Mouse (Mus musculus): ENCODE measurements at regions not wholly inside any gene's neighbourhood (a gene's known extent, or its start where the extent isn't known, plus 50 kb on each side); places are given as distances from the start of the nearest gene placed in this dataset.

DNA sequence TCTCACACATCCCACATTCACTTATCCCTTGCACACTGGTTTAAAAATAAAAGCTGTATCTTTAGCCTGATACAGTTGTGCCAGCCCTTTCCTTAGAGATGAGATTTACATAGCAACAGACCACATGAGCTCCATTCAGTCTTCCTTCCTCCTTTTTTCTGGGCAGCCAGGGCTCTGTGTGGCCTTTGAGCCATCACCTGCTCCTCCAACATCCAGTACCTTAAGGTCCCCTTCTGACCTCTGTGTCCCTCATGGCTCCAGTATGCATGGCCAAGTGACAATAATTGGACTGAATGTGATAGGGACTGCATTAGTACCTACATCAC lies 210.3 kb upstream of the Arpp21 start:
- H3K4me2 ChIP-seq (ENCODE audit: low read length) = no peak overlapping the region
- no peaks in the 10 kb centered on the region for H3K4me1 ChIP-seq (ENCODE audit: control insufficient read depth, insufficient read depth, low read depth, low read length)
- no peaks in the 10 kb centered on the region for H3K36me3 ChIP-seq (ENCODE audit: control insufficient read depth, insufficient read depth, low read length)
- H3K27ac ChIP-seq (ENCODE audit: low read depth, low read length) = no peak overlapping the region
- no peak for ATAC-seq
- no peak overlapping the region for H3K9ac ChIP-seq (ENCODE audit: low read depth, low read length)
- H3K4me3 ChIP-seq (ENCODE audit: low read length) = no peak overlapping the region
- no peaks in the 10 kb centered on the region for H3K27me3 ChIP-seq (replicated peaks; ENCODE audit: control insufficient read depth, insufficient read depth, low read length)
- no peaks in the 10 kb centered on the region for H3K9me3 ChIP-seq (ENCODE audit: control insufficient read depth, low read length)

DNA sequence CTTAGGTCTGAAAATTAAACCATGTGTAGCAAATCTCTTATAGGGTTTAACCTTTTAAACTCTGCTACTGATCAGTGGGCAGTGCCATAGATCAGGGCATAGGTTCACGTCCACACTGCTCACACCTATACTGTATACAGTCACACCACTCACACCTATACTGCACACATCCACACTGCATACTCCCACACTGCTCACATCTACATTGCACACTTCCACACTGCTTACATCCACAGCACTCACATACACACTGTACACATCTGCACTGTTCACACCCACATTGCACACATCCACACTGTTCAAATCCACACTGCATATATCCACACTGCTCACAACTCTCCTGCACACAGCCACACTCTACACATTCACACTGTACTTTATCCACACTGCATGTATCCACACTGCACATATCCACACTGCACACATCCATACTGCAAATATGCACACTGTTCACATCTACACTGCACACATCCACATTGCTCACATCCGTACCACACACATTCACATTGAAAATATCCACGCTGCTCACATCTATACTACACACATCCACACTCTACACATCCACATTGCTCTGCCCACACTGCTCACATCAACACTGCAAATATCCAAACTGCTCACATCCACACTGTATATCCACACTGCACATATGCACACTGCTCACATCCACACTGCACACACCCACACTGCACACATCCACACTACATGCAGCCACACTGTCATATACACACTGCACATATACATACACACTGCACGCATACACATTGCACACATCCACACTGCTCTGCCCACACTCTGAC lies 209.7 kb upstream of the Arpp21 start:
- H3K36me3 ChIP-seq (ENCODE audit: control insufficient read depth, insufficient read depth, low read length) = no peaks in the 10 kb centered on the region
- 92% methylated on average over 4 of the region's 4 CpGs for WGBS
- ATAC-seq = peak; percentile 54
- no peaks in the 10 kb centered on the region for H3K9me3 ChIP-seq (ENCODE audit: control insufficient read depth, low read length)
- H3K4me2 ChIP-seq (ENCODE audit: low read length) = no peak overlapping the region
- no peaks in the 10 kb centered on the region for H3K4me1 ChIP-seq (ENCODE audit: control insufficient read depth, insufficient read depth, low read depth, low read length)
- H3K27me3 ChIP-seq (replicated peaks; ENCODE audit: control insufficient read depth, insufficient read depth, low read length) = no peaks in the 10 kb centered on the region
- H3K9ac ChIP-seq (ENCODE audit: low read depth, low read length) = no peak overlapping the region
- H3K4me3 ChIP-seq (ENCODE audit: low read length) = no peak overlapping the region
- H3K27ac ChIP-seq (ENCODE audit: low read depth, low read length) = no peak overlapping the region

DNA sequence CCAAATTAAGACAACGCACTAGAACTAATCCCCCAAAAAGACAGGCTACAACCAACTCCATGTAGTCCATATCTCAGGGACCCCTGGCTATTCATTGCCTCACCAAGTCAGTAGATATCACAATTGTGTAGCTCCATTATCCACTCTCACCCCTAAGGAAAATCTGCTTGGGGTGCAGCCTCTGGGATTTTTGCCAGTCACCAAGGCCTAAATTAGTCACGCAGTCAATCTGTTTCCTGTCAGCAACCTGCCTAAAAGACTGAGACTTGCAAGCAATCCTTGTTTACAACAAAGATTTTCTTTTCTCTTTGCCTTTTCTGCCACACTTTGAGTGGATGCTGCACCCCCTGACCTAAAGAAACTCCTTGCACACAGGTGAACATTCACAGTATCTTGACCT lies 208.5 kb upstream of the Arpp21 start:
- Histone ChIP-seq H3K27me3 (replicated peaks; ENCODE audit: control insufficient read depth, insufficient read depth, low read length) (no peaks in the 10 kb centered on the region), H3K36me3 (ENCODE audit: control insufficient read depth, insufficient read depth, low read length) (no peaks in the 10 kb centered on the region), H3K9me3 (ENCODE audit: control insufficient read depth, low read length) (no peaks in the 10 kb centered on the region), H3K27ac (ENCODE audit: low read depth, low read length) (no peak overlapping the region), H3K4me3 (ENCODE audit: low read length) (no peak overlapping the region), H3K9ac (ENCODE audit: low read depth, low read length) (no peak overlapping the region), H3K4me1 (ENCODE audit: control insufficient read depth, insufficient read depth, low read depth, low read length) (no peaks in the 10 kb centered on the region), H3K4me2 (ENCODE audit: low read length) (no peak overlapping the region)
- no peak for ATAC-seq
- 62% methylated on average over 2 of the region's 2 CpGs for WGBS

DNA sequence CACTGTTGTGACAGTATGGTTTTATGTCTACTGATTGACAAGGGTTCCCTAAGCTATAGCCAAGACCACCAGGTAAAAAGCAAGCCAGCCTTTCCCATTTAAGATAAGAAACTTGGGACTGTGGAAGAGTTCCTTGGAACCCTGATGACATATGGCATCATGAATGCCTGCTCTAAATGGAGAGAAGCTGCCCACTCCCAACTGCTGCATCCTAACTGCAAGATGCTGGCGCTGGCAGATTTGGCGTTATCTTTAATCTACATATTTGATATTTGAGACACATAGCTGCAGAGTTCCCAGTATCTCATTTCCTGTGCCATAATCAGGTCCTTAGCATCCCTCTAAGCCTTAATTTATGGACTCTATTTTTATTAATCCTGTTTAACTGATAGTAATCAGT lies 200.4 kb upstream of the Arpp21 start:
- Histone ChIP-seq H3K27me3 (replicated peaks; ENCODE audit: control insufficient read depth, insufficient read depth, low read length) (no peaks in the 10 kb centered on the region), H3K4me2 (ENCODE audit: low read length) (no peak overlapping the region), H3K4me3 (ENCODE audit: low read length) (no peak overlapping the region), H3K4me1 (ENCODE audit: control insufficient read depth, insufficient read depth, low read depth, low read length) (no peaks in the 10 kb centered on the region), H3K9me3 (ENCODE audit: control insufficient read depth, low read length) (no peaks in the 10 kb centered on the region), H3K9ac (ENCODE audit: low read depth, low read length) (no peak overlapping the region), H3K27ac (ENCODE audit: low read depth, low read length) (no peak overlapping the region), H3K36me3 (ENCODE audit: control insufficient read depth, insufficient read depth, low read length) (no peaks in the 10 kb centered on the region)
- ATAC-seq = no peak
- WGBS = 93% methylated on average over 2 of the region's 2 CpGs

DNA sequence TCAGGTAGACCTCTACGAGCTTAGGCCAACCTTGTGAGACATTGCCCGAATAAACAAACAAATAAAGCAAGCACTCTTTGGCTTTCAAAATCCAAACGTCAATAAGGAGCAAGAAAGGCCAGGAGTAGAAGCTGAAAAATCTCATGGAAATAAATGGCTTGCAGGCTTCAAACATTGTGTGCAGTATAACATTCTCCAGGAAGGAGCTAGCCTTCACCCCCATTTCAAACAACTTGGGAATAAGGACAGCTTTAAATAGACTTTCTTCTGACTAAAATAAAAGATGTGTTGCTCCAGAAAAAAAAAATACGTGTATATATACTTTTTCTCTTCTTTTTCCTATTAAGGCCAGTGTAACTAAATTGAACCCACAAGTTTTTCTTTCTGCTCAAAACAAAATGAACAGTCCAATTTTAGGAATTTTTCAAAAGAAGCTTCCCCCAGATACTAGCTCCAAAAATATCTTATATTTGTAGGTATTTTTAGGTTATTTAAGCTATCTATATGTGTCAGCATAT lies 196.2 kb upstream of the Arpp21 start:
- H3K27ac ChIP-seq (ENCODE audit: low read depth, low read length) = no peak overlapping the region
- no peak overlapping the region for H3K4me3 ChIP-seq (ENCODE audit: low read length)
- no peaks in the 10 kb centered on the region for H3K9me3 ChIP-seq (ENCODE audit: control insufficient read depth, low read length)
- H3K36me3 ChIP-seq (ENCODE audit: control insufficient read depth, insufficient read depth, low read length) = no peaks in the 10 kb centered on the region
- ATAC-seq = no peak
- H3K9ac ChIP-seq (ENCODE audit: low read depth, low read length) = no peak overlapping the region
- H3K27me3 ChIP-seq (replicated peaks; ENCODE audit: control insufficient read depth, insufficient read depth, low read length) = no peaks in the 10 kb centered on the region
- 89% methylated on average over 4 of the region's 4 CpGs for WGBS
- no peak overlapping the region for H3K4me2 ChIP-seq (ENCODE audit: low read length)
- H3K4me1 ChIP-seq (ENCODE audit: control insufficient read depth, insufficient read depth, low read depth, low read length) = no peaks in the 10 kb centered on the region

DNA sequence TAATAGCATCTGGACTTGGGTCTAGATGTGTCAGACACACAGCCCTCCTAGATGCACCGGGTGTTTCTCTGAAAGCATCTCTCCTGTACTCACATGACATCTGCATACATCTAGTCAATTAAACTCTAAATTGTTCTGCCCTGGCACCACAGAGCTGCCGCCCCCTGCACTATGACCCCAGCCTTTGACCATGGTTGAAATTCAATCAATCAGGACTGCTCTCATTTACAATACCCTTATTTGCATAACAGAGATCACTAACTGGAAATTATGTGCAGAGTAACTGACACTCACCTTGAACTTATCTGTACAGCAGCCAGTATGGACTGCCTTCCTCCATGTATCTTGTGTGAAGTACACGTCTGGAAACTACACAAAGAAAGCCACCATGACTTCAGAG lies 193.5 kb upstream of the Arpp21 start:
- 53% methylated on average over 3 of the region's 3 CpGs for WGBS

DNA sequence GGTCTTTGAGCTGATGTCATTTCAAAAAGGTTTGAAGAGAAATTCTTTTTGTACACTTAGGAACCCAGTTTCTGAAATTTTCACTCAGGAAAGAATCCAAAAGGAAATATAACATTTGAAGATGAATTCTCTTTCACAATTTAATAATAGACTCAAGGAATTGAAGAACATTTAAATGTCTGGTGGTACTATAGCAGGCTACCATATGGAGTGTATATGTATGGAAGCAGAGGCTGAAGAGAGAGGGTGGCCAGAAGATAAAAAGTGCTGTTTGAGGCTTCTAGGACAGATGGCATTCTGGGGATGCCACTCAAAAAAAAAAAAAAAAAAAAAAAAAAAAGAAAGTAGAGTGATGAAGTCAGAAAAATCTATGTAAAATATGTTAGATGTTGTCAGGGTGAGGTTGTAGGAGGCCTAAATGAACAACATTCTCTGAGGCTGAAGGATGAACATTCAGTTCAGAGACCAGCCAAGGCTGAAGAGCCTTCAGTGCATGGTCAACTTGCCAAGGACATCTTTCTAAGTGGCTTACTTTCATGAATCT lies 170.1 kb upstream of the Arpp21 start:
- Histone ChIP-seq H3K4me1 (ENCODE audit: control insufficient read depth, insufficient read depth, low read depth, low read length) (no peaks in the 10 kb centered on the region), H3K4me3 (ENCODE audit: low read length) (no peak overlapping the region), H3K9me3 (ENCODE audit: control insufficient read depth, low read length) (no peaks in the 10 kb centered on the region), H3K27ac (ENCODE audit: low read depth, low read length) (no peak overlapping the region), H3K9ac (ENCODE audit: low read depth, low read length) (no peak overlapping the region), H3K4me2 (ENCODE audit: low read length) (no peak overlapping the region), H3K36me3 (ENCODE audit: control insufficient read depth, insufficient read depth, low read length) (no peaks in the 10 kb centered on the region), H3K27me3 (replicated peaks; ENCODE audit: control insufficient read depth, insufficient read depth, low read length) (no peaks in the 10 kb centered on the region)
- no peak for ATAC-seq

More for the DNA sequence above, 193.5 kb upstream of the Arpp21 start:
- Histone ChIP-seq H3K27ac (ENCODE audit: low read depth, low read length) (no peak overlapping the region), H3K4me3 (ENCODE audit: low read length) (no peak overlapping the region), H3K9ac (ENCODE audit: low read depth, low read length) (no peak overlapping the region), H3K36me3 (ENCODE audit: control insufficient read depth, insufficient read depth, low read length) (no peaks in the 10 kb centered on the region), H3K4me1 (ENCODE audit: control insufficient read depth, insufficient read depth, low read depth, low read length) (no peaks in the 10 kb centered on the region), H3K27me3 (replicated peaks; ENCODE audit: control insufficient read depth, insufficient read depth, low read length) (no peaks in the 10 kb centered on the region), H3K4me2 (ENCODE audit: low read length) (no peak overlapping the region), H3K9me3 (ENCODE audit: control insufficient read depth, low read length) (no peaks in the 10 kb centered on the region)
- ATAC-seq = no peak

DNA sequence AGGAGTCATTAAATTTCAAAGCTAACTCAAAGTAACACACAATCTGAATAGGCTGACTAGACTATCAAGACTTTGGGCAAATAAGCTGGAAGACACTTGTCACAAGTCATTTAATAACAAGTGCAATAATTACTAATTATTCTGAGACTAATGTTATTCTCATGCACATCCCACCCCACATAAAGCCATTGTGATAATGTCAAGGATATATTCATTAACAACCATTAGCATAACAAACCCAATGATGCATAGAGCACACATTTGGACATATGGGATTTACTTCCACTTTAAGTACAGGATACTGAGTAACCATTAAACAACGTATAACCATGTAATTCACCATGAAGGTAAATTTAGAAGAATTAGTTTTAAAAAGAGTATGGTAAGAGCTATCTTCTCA lies 135.0 kb upstream of the Arpp21 start:
- H3K4me3 ChIP-seq (ENCODE audit: low read length) = no peak overlapping the region
- H3K4me2 ChIP-seq (ENCODE audit: low read length) = no peak overlapping the region
- H3K9ac ChIP-seq (ENCODE audit: low read depth, low read length) = no peak overlapping the region
- 44% methylated on average over 1 of the region's 1 CpGs for WGBS
- no peak overlapping the region for H3K27ac ChIP-seq (ENCODE audit: low read depth, low read length)
- ATAC-seq = no peak
- no peaks in the 10 kb centered on the region for H3K27me3 ChIP-seq (replicated peaks; ENCODE audit: control insufficient read depth, insufficient read depth, low read length)
- H3K9me3 ChIP-seq (ENCODE audit: control insufficient read depth, low read length) = no peaks in the 10 kb centered on the region
- H3K36me3 ChIP-seq (ENCODE audit: control insufficient read depth, insufficient read depth, low read length) = no peaks in the 10 kb centered on the region
- H3K4me1 ChIP-seq (ENCODE audit: control insufficient read depth, insufficient read depth, low read depth, low read length) = no peaks in the 10 kb centered on the region

DNA sequence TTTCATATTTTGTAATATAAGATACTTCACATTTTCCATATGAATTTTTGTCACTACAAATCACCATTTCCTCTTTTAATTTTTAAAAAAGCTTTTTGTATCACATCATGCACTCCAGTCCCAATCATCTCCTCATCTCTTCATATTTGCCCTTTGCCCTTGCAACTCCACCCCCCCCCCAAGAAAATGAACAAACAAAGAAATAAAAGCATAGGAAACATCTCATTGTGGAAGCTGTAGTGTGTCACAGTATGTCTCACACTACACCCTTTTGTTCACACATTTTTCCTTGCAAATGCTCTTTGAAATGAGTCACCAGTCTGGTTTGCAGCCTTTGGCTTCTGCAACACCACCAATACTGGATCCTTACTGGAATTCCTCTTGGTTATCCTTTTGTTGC lies 131.6 kb upstream of the Arpp21 start:
- Histone ChIP-seq H3K4me2 (ENCODE audit: low read length) (no peak overlapping the region), H3K9ac (ENCODE audit: low read depth, low read length) (no peak overlapping the region), H3K4me1 (ENCODE audit: control insufficient read depth, insufficient read depth, low read depth, low read length) (no peaks in the 10 kb centered on the region), H3K9me3 (ENCODE audit: control insufficient read depth, low read length) (no peaks in the 10 kb centered on the region), H3K36me3 (ENCODE audit: control insufficient read depth, insufficient read depth, low read length) (no peaks in the 10 kb centered on the region), H3K4me3 (ENCODE audit: low read length) (no peak overlapping the region), H3K27ac (ENCODE audit: low read depth, low read length) (no peak overlapping the region), H3K27me3 (replicated peaks; ENCODE audit: control insufficient read depth, insufficient read depth, low read length) (no peaks in the 10 kb centered on the region)
- no peak for ATAC-seq

Measured in hindbrain, embryonic 16.5 days (tissue).